Mouse (Mus musculus): ENCODE results near the gene Bak1. TPM values are rescaled to one million over a fixed set of nuclear protein-coding genes. Genes with fewer than 3 reads are reported as not detected.

Bak1 gene
- polyA plus RNA-seq, 1 experiment from 2014 or later = 3.5 TPM

GRCm38 (mm10) chr17:27047762-27048444, 19.1 kb upstream of the Bak1 start:
- H3K4me2 ChIP-seq (replicated peaks) = no peak overlapping the region
- H3K27me3 ChIP-seq = 0 out of 2 replicates have a peak, but pooled peaks cover 3% of the 10 kb centered on the region
- no peaks in the 10 kb centered on the region for H3K9me3 ChIP-seq (replicated peaks)
- H3K4me1 ChIP-seq = peaks cover 6% of the 10 kb centered on the region
- H3K27ac ChIP-seq = no peak overlapping the region; the same call in 1 of the 2 replicates
- no peak for ATAC-seq (ENCODE audit: low FRiP score)
- H3K36me3 ChIP-seq = no peaks in the 10 kb centered on the region
- H3K9ac ChIP-seq = no peak overlapping the region
- H3K4me3 ChIP-seq = no peak overlapping the region
- 80% methylated on average over 14 of the region's 14 CpGs for WGBS

GRCm38 (mm10) chr17:27045164-27045563, 16.4 kb upstream of the Bak1 start:
- Histone ChIP-seq H3K4me3 (no peak overlapping the region), H3K9me3 (replicated peaks) (no peaks in the 10 kb centered on the region), H3K36me3 (no peaks in the 10 kb centered on the region), H3K4me1 (peaks cover 20% of the 10 kb centered on the region), H3K4me2 (replicated peaks) (no peak overlapping the region), H3K27ac (no peak overlapping the region), H3K27me3 (no peaks in the 10 kb centered on the region), H3K9ac (no peak overlapping the region)
- WGBS = 89% methylated on average over 6 of the region's 6 CpGs
- ATAC-seq (ENCODE audit: low FRiP score) = no peak

GRCm38 (mm10) chr17:27042840-27043239, 14.0 kb upstream of the Bak1 start:
- H3K9me3 ChIP-seq (replicated peaks) = no peaks in the 10 kb centered on the region
- H3K36me3 ChIP-seq = no peaks in the 10 kb centered on the region
- H3K4me1 ChIP-seq = peaks cover 39% of the 10 kb centered on the region
- no peak overlapping the region for H3K4me2 ChIP-seq (replicated peaks)
- H3K9ac ChIP-seq = no peak overlapping the region
- H3K4me3 ChIP-seq = no peak overlapping the region
- H3K27me3 ChIP-seq = 0 out of 2 replicates have a peak, but pooled peaks cover 5% of the 10 kb centered on the region
- 60% methylated on average over 6 of the region's 6 CpGs for WGBS
- ATAC-seq (ENCODE audit: low FRiP score) = no peak
- H3K27ac ChIP-seq = no peak overlapping the region

- 0 out of 2 replicates have a peak, but pooled peaks cover 5% of the 10 kb centered on the region for H3K27me3 ChIP-seq
- WGBS = 89% methylated on average over 2 of the region's 2 CpGs
- no peak overlapping the region for H3K4me2 ChIP-seq (replicated peaks)
- H3K27ac ChIP-seq = no peak overlapping the region
- no peaks in the 10 kb centered on the region for H3K36me3 ChIP-seq
- peaks cover 39% of the 10 kb centered on the region for H3K4me1 ChIP-seq
- no peak overlapping the region for H3K4me3 ChIP-seq
- H3K9ac ChIP-seq = no peak overlapping the region
- no peak for ATAC-seq (ENCODE audit: low FRiP score)
- H3K9me3 ChIP-seq (replicated peaks) = no peaks in the 10 kb centered on the region
Observed at GRCm38 (mm10) chr17:27041787-27042055, 12.9 kb upstream of the Bak1 start.

GRCm38 (mm10) chr17:27041046-27041786, 12.4 kb upstream of the Bak1 start:
- Histone ChIP-seq H3K4me1 (peaks cover 42% of the 10 kb centered on the region), H3K4me2 (replicated peaks) (no peak overlapping the region), H3K27ac (peak overlapping the region; percentile 67), H3K36me3 (no peaks in the 10 kb centered on the region), H3K9ac (peak overlapping the region; percentile 14; the same call in 1 of the 2 replicates), H3K27me3 (0 out of 2 replicates have a peak, but pooled peaks cover 5% of the 10 kb centered on the region), H3K4me3 (no peak overlapping the region), H3K9me3 (replicated peaks) (no peaks in the 10 kb centered on the region)
- peak; percentile 31 for ATAC-seq (ENCODE audit: low FRiP score)
- WGBS = 36% methylated on average over 13 of the region's 13 CpGs

GRCm38 (mm10) chr17:27040304-27041045, 11.7 kb upstream of the Bak1 start:
- peak overlapping the region; percentile 67 for H3K27ac ChIP-seq
- peaks cover 44% of the 10 kb centered on the region for H3K4me1 ChIP-seq
- H3K9ac ChIP-seq = peak overlapping the region; percentile 43
- H3K27me3 ChIP-seq = 0 out of 2 replicates have a peak, but pooled peaks cover 5% of the 10 kb centered on the region
- ATAC-seq (ENCODE audit: low FRiP score) = peak; percentile 20
- H3K36me3 ChIP-seq = no peaks in the 10 kb centered on the region
- WGBS = 7% methylated on average over 20 of the region's 20 CpGs
- peak overlapping the region; percentile 34 for H3K4me2 ChIP-seq (replicated peaks)
- no peaks in the 10 kb centered on the region for H3K9me3 ChIP-seq (replicated peaks)
- no peak overlapping the region for H3K4me3 ChIP-seq

- no peak for ATAC-seq (ENCODE audit: low FRiP score)
- no peak overlapping the region for H3K4me3 ChIP-seq
- no peaks in the 10 kb centered on the region for H3K9me3 ChIP-seq (replicated peaks)
- H3K9ac ChIP-seq = peak overlapping the region; percentile 43; the same call in 1 of the 2 replicates
- peaks cover 10% of the 10 kb centered on the region; the same call in 1 of the 2 replicates for H3K27me3 ChIP-seq
- H3K4me1 ChIP-seq = peaks cover 44% of the 10 kb centered on the region
- WGBS = 72% methylated on average over 9 of the region's 10 CpGs
- 0 out of 2 replicates have a peak overlapping the region, but pooled peaks have one; percentile 34 for H3K4me2 ChIP-seq (replicated peaks)
- H3K27ac ChIP-seq = peak overlapping the region; percentile 67; the same call in 1 of the 2 replicates
- H3K36me3 ChIP-seq = no peaks in the 10 kb centered on the region
Observed at GRCm38 (mm10) chr17:27039432-27040102, 10.8 kb upstream of the Bak1 start.

GRCm38 (mm10) chr17:27038335-27039050, 9.7 kb upstream of the Bak1 start:
- no peak for ATAC-seq (ENCODE audit: low FRiP score)
- Histone ChIP-seq H3K9me3 (replicated peaks) (no peaks in the 10 kb centered on the region), H3K27me3 (peaks cover 10% of the 10 kb centered on the region; the same call in 1 of the 2 replicates), H3K27ac (no peak overlapping the region), H3K4me3 (no peak overlapping the region), H3K4me2 (replicated peaks) (no peak overlapping the region), H3K4me1 (peaks cover 44% of the 10 kb centered on the region), H3K36me3 (no peaks in the 10 kb centered on the region), H3K9ac (no peak overlapping the region)
- WGBS = 43% methylated on average over 18 of the region's 18 CpGs

- no peaks in the 10 kb centered on the region for H3K36me3 ChIP-seq
- peaks cover 10% of the 10 kb centered on the region; the same call in 1 of the 2 replicates for H3K27me3 ChIP-seq
- H3K9ac ChIP-seq = no peak overlapping the region
- H3K9me3 ChIP-seq (replicated peaks) = no peaks in the 10 kb centered on the region
- no peak overlapping the region for H3K4me3 ChIP-seq
- WGBS = 75% methylated on average over 7 of the region's 7 CpGs
- peaks cover 45% of the 10 kb centered on the region for H3K4me1 ChIP-seq
- no peak overlapping the region for H3K4me2 ChIP-seq (replicated peaks)
- peak overlapping the region; percentile 4; the same call in 1 of the 2 replicates for H3K27ac ChIP-seq
- ATAC-seq (ENCODE audit: low FRiP score) = no peak
Observed at GRCm38 (mm10) chr17:27036465-27036864, 7.7 kb upstream of the Bak1 start.

GRCm38 (mm10) chr17:27032869-27033268, 4.1 kb upstream of the Bak1 start:
- H3K4me2 ChIP-seq (replicated peaks) = peak overlapping the region; percentile 27; the same call in 1 of the 2 replicates
- peak; percentile 56 for ATAC-seq (ENCODE audit: low FRiP score)
- H3K9ac ChIP-seq = no peak overlapping the region
- no peaks in the 10 kb centered on the region for H3K36me3 ChIP-seq
- no peaks in the 10 kb centered on the region for H3K9me3 ChIP-seq (replicated peaks)
- no peak overlapping the region for H3K27ac ChIP-seq
- no peak overlapping the region for H3K4me3 ChIP-seq
- peaks cover 5% of the 10 kb centered on the region; the same call in 1 of the 2 replicates for H3K27me3 ChIP-seq
- WGBS = 2% methylated on average over 14 of the region's 14 CpGs
- peaks cover 17% of the 10 kb centered on the region; the same call in 1 of the 2 replicates for H3K4me1 ChIP-seq

GRCm38 (mm10) chr17:27032328-27032727, 3.5 kb upstream of the Bak1 start:
- WGBS = 59% methylated on average over 7 of the region's 7 CpGs
- Histone ChIP-seq H3K36me3 (no peaks in the 10 kb centered on the region), H3K9me3 (replicated peaks) (no peaks in the 10 kb centered on the region), H3K9ac (no peak overlapping the region), H3K27me3 (peaks cover 5% of the 10 kb centered on the region; the same call in 1 of the 2 replicates), H3K4me2 (replicated peaks) (no peak overlapping the region), H3K27ac (no peak overlapping the region), H3K4me1 (peaks cover 22% of the 10 kb centered on the region), H3K4me3 (no peak overlapping the region)
- ATAC-seq (ENCODE audit: low FRiP score) = no peak

Data from hindbrain, embryonic 12.5 days (tissue).